Mouse (Mus musculus) liver, embryonic 16.5 days (tissue): Measurements from ENCODE around the gene 4930435E12Rik. TPM values are rescaled to one million over a fixed set of nuclear protein-coding genes. Genes with fewer than 3 reads are reported as not detected.
"Not testable (repeated sequence)": the region's sequence is repeated elsewhere in the genome, so short reads cannot be mapped to it uniquely, and the experiment has no call there.

Source experiments
- ATAC-seq: fragments of 200-750 bp; cut with Nextera tagmentation; 2 replicates; pipeline ENCODE4 v1.8.0; 2017; ENCODE audit warnings: low read depth, mild to moderate bottlenecking, moderate number of reproducible peaks, moderate library complexity
- H3K27ac ChIP-seq: fragments of 300-500 bp; sonication (generic); 2 replicates; pipeline ENCODE4 v1.5.1; 2014; ENCODE audit warnings: mild to moderate bottlenecking, low read length
- H3K27me3 ChIP-seq: fragments of 300-500 bp; sonication (generic); 2 replicates; pipeline ENCODE4 v1.6.1; 2014; ENCODE audit warnings: low read depth, low read length, mixed read lengths; ENCODE audit not compliant: control insufficient read depth, insufficient read depth
- H3K36me3 ChIP-seq: fragments of 300-500 bp; sonication (generic); 2 replicates; pipeline ENCODE4 v1.6.1; 2014; ENCODE audit warnings: mild to moderate bottlenecking; ENCODE audit not compliant: control insufficient read depth, insufficient read depth
- H3K4me1 ChIP-seq: fragments of 300-500 bp; sonication (generic); 2 replicates; pipeline ENCODE4 v1.6.1; 2014; ENCODE audit warnings: low read depth, low read length, mixed read lengths; ENCODE audit not compliant: control insufficient read depth
- H3K4me2 ChIP-seq: fragments of 300-500 bp; sonication (generic); 2 replicates; pipeline ENCODE4 v1.6.1; 2014; ENCODE audit warnings: low read depth, low read length, mixed read lengths
- H3K4me3 ChIP-seq: fragments of 300-500 bp; sonication (generic); 2 replicates; pipeline ENCODE4 v1.5.1; 2014; ENCODE audit warnings: low read depth, mild to moderate bottlenecking, low read length
- H3K9ac ChIP-seq: fragments of 300-500 bp; sonication (generic); 2 replicates; pipeline ENCODE4 v1.6.1; 2014; ENCODE audit warnings: low read depth, low read length
- H3K9me3 ChIP-seq: fragments of 300-500 bp; sonication (generic); replicated peaks from 2 replicates; pipeline ENCODE4 v1.6.1; 2016; ENCODE audit warnings: low read length; ENCODE audit not compliant: control insufficient read depth
- WGBS: fragments of 180-500 bp; shearing (Covaris S2); extraction: QIAGEN DNeasy Blood & Tissue Kit; methylation state at CpG from one replicate; pipeline ENCODE4 v1.1.7; 2014; ENCODE audit not compliant: insufficient replicate concordance; 5-methylcytosine and 5-hydroxymethylcytosine counted together
- polyA plus RNA-seq: library from polyadenylated mRNA; unstranded; fragments of >200 nt; fragmentation: Nextera tagmentation; extraction: Ambion mirVana; gene quantifications from 2 replicates; pipeline ENCODE4 v1.2.1, GENCODE M21; 2015

4930435E12Rik gene
- polyA plus RNA-seq: not detected in 2 replicates

GRCm38 (mm10) chr16:38828649-38829048 is at the start of gene 4930435E12Rik:
4930435E12Rik (minus strand) TSS chr16:38828749.
- Histone ChIP-seq H3K27ac (no peak within 1 kb of the TSS), H3K9ac (no peak within 1 kb of the TSS), H3K36me3 (no peaks in the 10 kb centered on the region), H3K4me1 (no peaks in the 10 kb centered on the region), H3K4me2 (no peak within 1 kb of the TSS), H3K9me3 (no peaks in the 10 kb centered on the region), H3K4me3 (no peak within 1 kb of the TSS), H3K27me3 (no peaks in the 10 kb centered on the region)
- no peak for ATAC-seq
- 66% methylated on average over 3 of the region's 3 CpGs for WGBS

- 25% methylated on average over 4 of the region's 4 CpGs for WGBS
- no peaks in the 10 kb centered on the region for H3K4me1 ChIP-seq
- no peak overlapping the region for H3K4me3 ChIP-seq
- no peak overlapping the region for H3K4me2 ChIP-seq
- no peak for ATAC-seq
- no peaks in the 10 kb centered on the region for H3K27me3 ChIP-seq
- no peak overlapping the region for H3K27ac ChIP-seq
- H3K36me3 ChIP-seq: no peaks in the 10 kb centered on the region
- no peak overlapping the region for H3K9ac ChIP-seq
- no peaks in the 10 kb centered on the region for H3K9me3 ChIP-seq
Observed at GRCm38 (mm10) chr16:38874481-38874880, 45.9 kb upstream of the 4930435E12Rik start.

- no peaks in the 10 kb centered on the region for H3K27me3 ChIP-seq
- no peaks in the 10 kb centered on the region for H3K9me3 ChIP-seq
- H3K4me2 ChIP-seq: no peak overlapping the region
- WGBS: 71% methylated on average over 4 of the region's 4 CpGs
- H3K9ac ChIP-seq: no peak overlapping the region
- H3K4me3 ChIP-seq: no peak overlapping the region
- ATAC-seq: no peak
- H3K36me3 ChIP-seq: no peaks in the 10 kb centered on the region
- no peaks in the 10 kb centered on the region for H3K4me1 ChIP-seq
- H3K27ac ChIP-seq: no peak overlapping the region
Observed at GRCm38 (mm10) chr16:38873231-38873630, 44.7 kb upstream of the 4930435E12Rik start.

GRCm38 (mm10) chr16:38864358-38864757 is 35.8 kb upstream of the 4930435E12Rik start:
- no peaks in the 10 kb centered on the region for H3K4me1 ChIP-seq
- no peak for ATAC-seq
- WGBS: 61% methylated on average over 5 of the region's 5 CpGs
- no peak overlapping the region for H3K27ac ChIP-seq
- H3K4me3 ChIP-seq: no peak overlapping the region
- no peak overlapping the region for H3K4me2 ChIP-seq
- H3K36me3 ChIP-seq: no peaks in the 10 kb centered on the region
- no peak overlapping the region for H3K9ac ChIP-seq
- H3K9me3 ChIP-seq: no peaks in the 10 kb centered on the region
- H3K27me3 ChIP-seq: no peaks in the 10 kb centered on the region

- no peak overlapping the region for H3K9ac ChIP-seq
- 64% methylated on average over 6 of the region's 6 CpGs for WGBS
- H3K27ac ChIP-seq: no peak overlapping the region
- no peak overlapping the region for H3K4me2 ChIP-seq
- H3K4me3 ChIP-seq: no peak overlapping the region
- no peak for ATAC-seq
- H3K4me1 ChIP-seq: no peaks in the 10 kb centered on the region
- no peaks in the 10 kb centered on the region for H3K27me3 ChIP-seq
- no peaks in the 10 kb centered on the region for H3K36me3 ChIP-seq
- H3K9me3 ChIP-seq: no peaks in the 10 kb centered on the region
Observed at GRCm38 (mm10) chr16:38860548-38860947, 32.0 kb upstream of the 4930435E12Rik start.

- WGBS: 25% methylated on average over 8 of the region's 8 CpGs
- no peak overlapping the region for H3K4me2 ChIP-seq
Observed at GRCm38 (mm10) chr16:38858120-38858749, 29.7 kb upstream of the 4930435E12Rik start.

GRCm38 (mm10) chr16:38812521-38812920 is 16.0 kb downstream of the 4930435E12Rik start:
- WGBS: 21% methylated on average over 8 of the region's 8 CpGs
- no peak for ATAC-seq

More at GRCm38 (mm10) chr16:38858120-38858749, 29.7 kb upstream of the 4930435E12Rik start:
- ATAC-seq: no peak
- Histone ChIP-seq H3K27ac (no peak overlapping the region), H3K4me1 (no peaks in the 10 kb centered on the region), H3K36me3 (no peaks in the 10 kb centered on the region), H3K9ac (no peak overlapping the region), H3K4me3 (no peak overlapping the region), H3K9me3 (no peaks in the 10 kb centered on the region), H3K27me3 (no peaks in the 10 kb centered on the region)

GRCm38 (mm10) chr16:38810196-38810595 is 18.4 kb downstream of the 4930435E12Rik start:
- H3K4me1 ChIP-seq: no peaks in the 10 kb centered on the region
- H3K4me3 ChIP-seq: no peak overlapping the region
- ATAC-seq: no peak
- no peaks in the 10 kb centered on the region for H3K27me3 ChIP-seq
- no peak overlapping the region for H3K9ac ChIP-seq
- 0 out of 2 replicates have a peak, but pooled peaks cover 2% of the 10 kb centered on the region for H3K9me3 ChIP-seq
- no peaks in the 10 kb centered on the region for H3K36me3 ChIP-seq
- H3K4me2 ChIP-seq: no peak overlapping the region
- no peak overlapping the region for H3K27ac ChIP-seq
- WGBS: 55% methylated on average over 5 of the region's 5 CpGs

More at GRCm38 (mm10) chr16:38812521-38812920, 16.0 kb downstream of the 4930435E12Rik start:
- H3K27me3 ChIP-seq: no peaks in the 10 kb centered on the region
- no peak overlapping the region for H3K9ac ChIP-seq
- H3K4me2 ChIP-seq: no peak overlapping the region
- H3K36me3 ChIP-seq: no peaks in the 10 kb centered on the region
- no peak overlapping the region for H3K27ac ChIP-seq
- H3K4me1 ChIP-seq: no peaks in the 10 kb centered on the region
- H3K9me3 ChIP-seq: 0 out of 2 replicates have a peak, but pooled peaks cover 2% of the 10 kb centered on the region
- H3K4me3 ChIP-seq: no peak overlapping the region

- not testable (repeated sequence) for H3K27me3 ChIP-seq, H3K4me3 ChIP-seq, H3K4me1 ChIP-seq, H3K9me3 ChIP-seq, H3K9ac ChIP-seq, ATAC-seq, H3K27ac ChIP-seq, H3K4me2 ChIP-seq, H3K36me3 ChIP-seq
- 53% methylated on average over 5 of the region's 5 CpGs for WGBS
Observed at GRCm38 (mm10) chr16:38807796-38808195, 20.8 kb downstream of the 4930435E12Rik start.
